Mouse (Mus musculus) brown adipose tissue, adult 24 weeks (tissue): ENCODE data around the gene Gm20388. TPM values are rescaled to one million over a fixed set of nuclear protein-coding genes. Genes with fewer than 3 reads are reported as not detected.

ENCODE experiments used
- H3K27ac ChIP-seq: fragments of 200-500 bp; replicated peaks from 2 replicates; pipeline ENCODE4 v1.5.1; 2012; ENCODE audit warnings: low read depth, mild to moderate bottlenecking, low read length
- H3K4me1 ChIP-seq: fragments of 200-500 bp; 2 replicates; pipeline ENCODE4 v1.6.1; 2012; ENCODE audit warnings: low read length, mixed read lengths; ENCODE audit not compliant: control insufficient read depth, insufficient read depth, insufficient read length
- H3K4me3 ChIP-seq: fragments of 200-500 bp; 2 replicates; pipeline ENCODE4 v1.5.1; 2012; ENCODE audit warnings: low read depth, mild to moderate bottlenecking, low read length, moderate library complexity; ENCODE audit not compliant: insufficient read depth
- polyA plus RNA-seq: library from polyadenylated mRNA; stranded (reverse); fragments of >200 nt; gene quantifications from 2 replicates; pipeline ENCODE4 v1.2.4, GENCODE M21; 2012; ENCODE audit not compliant: missing spikeins, insufficient read depth, insufficient read length

Gene Gm20388
- polyA plus RNA-seq, 1 experiment: 44.7 TPM

DNA sequence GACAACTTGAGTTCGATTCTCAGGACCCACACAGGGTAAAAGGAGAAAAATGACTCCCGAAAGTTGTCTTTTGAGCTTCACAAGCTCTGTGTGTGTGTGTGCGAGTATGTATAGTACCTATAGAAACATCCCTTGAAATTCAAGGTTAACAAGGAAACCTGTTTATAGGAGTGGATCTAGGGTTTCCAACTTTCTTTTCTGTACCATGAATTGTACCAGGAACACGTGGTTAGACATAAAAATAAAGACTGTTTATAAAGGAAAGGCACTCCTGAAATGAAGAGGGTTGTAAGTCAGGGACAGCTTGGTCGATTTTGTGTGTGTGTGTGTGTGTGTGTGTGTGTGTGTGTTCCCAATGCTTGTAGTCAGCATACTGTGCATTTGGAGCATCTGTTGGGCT lies 1198.0 kb downstream of the Gm20388 start:
- peak overlapping the region; percentile 33; the same call in 1 of the 2 replicates for H3K27ac ChIP-seq
- peak overlapping the region; percentile 92 for H3K4me3 ChIP-seq
- H3K4me1 ChIP-seq: no peaks in the 10 kb centered on the region

DNA sequence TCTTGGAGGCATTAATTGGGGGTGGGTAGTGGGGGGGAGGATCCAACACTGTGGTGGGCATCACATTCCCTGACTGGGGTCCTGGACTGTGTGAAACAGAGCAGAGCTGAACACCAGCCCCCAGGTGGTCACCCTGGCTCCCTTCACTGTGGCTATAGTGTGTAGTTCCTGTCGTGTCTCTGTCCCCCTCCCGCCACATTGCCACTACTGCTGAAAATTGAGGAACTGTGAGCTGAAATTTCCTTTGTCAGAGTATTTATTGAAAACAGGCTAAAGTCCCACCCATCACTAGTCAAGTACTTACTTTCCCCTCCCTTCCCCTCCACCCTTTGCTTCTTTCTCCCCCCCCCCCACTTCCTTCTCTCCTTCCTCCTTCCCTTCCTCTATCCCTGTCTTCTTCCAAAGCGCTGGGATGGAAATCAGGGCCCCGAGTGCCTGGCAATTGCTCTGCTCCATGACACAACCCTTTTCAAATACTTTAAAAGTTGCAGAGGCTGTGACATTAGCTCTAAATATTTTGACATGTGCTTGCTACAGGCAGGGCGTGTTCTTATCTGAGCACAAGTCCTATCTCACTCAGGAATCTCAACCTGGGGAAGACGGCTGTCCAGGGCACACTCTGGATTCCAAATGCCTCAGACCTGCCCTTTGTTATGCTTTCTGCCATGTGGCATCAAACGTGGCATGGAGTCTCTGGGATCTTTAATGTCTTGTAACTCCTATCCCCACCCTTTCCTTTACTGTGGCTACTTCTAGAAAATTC lies 1200.7 kb downstream of the Gm20388 start:
- Histone ChIP-seq H3K27ac (no peak overlapping the region), H3K4me1 (no peaks in the 10 kb centered on the region), H3K4me3 (no peak overlapping the region)

DNA sequence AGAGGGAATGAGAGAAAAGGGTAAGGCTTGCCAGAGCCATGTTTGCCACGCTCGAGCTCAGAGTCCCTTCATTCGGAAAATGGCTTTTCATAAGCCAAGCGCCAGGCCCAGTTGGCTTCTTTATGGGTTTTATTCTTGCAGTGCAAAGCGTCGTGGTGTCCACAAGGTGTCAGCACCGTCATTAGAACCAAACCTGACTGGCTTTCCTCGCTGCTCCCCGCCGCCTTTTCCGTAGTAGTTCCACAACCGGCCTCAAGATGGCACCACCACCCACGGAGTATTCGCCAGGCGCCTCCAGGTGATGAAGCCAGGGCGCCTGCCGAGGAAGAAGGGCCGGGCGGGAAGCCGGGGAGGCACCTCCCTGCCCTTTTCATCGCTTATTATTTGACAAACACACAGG lies 1202.6 kb downstream of the Gm20388 start:
- no peak overlapping the region for H3K27ac ChIP-seq
- H3K4me1 ChIP-seq: no peaks in the 10 kb centered on the region
- no peak overlapping the region for H3K4me3 ChIP-seq

DNA sequence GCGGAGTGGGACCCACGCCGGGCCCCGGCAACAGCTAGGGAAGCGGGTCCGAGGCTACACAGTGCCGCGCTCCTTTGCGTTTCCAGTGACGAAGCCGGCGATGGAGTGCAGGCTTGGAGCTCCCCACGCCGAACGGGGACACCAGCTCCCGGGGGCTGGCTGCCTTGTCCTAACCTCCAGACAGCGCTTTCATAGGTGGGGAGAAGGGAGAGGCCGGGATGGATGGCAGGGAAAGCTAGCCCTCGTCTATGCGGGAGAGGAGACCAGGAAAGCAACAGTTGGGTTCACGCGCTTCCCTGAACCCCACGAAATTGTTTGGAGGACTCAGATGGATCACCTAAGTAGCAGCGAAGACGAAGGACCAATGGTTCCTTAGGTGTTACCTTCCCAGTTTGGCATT lies 1204.5 kb downstream of the Gm20388 start:
- no peak overlapping the region for H3K4me3 ChIP-seq
- H3K27ac ChIP-seq: no peak overlapping the region
- H3K4me1 ChIP-seq: no peaks in the 10 kb centered on the region

DNA sequence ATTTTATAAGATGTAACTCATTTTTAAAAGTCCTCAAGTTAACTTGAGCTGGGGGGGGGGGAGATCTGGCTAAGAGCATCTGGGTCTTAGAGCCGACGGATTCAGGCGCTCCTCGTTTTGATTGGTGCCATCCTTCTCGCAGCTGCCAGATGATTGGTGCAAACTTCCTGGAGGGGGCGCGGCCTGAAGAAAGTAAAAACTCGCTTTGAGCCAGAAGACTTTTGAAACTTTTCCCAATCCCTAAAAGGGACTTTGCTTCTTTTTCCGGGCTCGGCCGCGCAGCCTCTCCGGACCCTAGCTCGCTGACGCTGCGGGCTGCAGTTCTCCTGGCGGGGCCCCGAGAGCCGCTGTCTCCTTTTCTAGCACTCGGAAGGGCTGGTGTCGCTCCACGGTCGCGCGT lies 1205.3 kb downstream of the Gm20388 start, which contains the start of gene Foxc2:
TSS of gene Foxc2 (plus strand) at position 224 of the 400 bp plus-strand sequence.
- Histone ChIP-seq H3K27ac (no peak within 1 kb of the TSS), H3K4me1 (no peaks in the 10 kb centered on the region), H3K4me3 (peak within 1 kb of the TSS; percentile 75)

DNA sequence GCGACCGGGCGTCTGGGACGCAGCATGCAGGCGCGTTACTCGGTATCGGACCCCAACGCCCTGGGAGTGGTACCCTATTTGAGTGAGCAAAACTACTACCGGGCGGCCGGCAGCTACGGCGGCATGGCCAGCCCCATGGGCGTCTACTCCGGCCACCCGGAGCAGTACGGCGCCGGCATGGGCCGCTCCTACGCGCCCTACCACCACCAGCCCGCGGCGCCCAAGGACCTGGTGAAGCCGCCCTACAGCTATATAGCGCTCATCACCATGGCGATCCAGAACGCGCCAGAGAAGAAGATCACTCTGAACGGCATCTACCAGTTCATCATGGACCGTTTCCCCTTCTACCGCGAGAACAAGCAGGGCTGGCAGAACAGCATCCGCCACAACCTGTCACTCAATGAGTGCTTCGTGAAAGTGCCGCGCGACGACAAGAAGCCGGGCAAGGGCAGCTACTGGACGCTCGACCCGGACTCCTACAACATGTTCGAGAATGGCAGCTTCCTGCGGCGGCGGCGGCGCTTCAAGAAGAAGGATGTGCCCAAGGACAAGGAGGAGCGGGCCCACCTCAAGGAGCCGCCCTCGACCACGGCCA lies 1206.0 kb downstream of the Gm20388 start:
- H3K27ac ChIP-seq: no peak overlapping the region
- H3K4me3 ChIP-seq: peak overlapping the region; percentile 75
- H3K4me1 ChIP-seq: no peaks in the 10 kb centered on the region

DNA sequence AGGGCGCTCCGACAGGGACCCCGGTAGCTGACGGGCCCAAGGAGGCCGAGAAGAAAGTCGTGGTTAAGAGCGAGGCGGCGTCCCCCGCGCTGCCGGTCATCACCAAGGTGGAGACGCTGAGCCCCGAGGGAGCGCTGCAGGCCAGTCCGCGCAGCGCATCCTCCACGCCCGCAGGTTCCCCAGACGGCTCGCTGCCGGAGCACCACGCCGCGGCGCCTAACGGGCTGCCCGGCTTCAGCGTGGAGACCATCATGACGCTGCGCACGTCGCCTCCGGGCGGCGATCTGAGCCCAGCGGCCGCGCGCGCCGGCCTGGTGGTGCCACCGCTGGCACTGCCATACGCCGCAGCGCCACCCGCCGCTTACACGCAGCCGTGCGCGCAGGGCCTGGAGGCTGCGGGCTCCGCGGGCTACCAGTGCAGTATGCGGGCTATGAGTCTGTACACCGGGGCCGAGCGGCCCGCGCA lies 1206.6 kb downstream of the Gm20388 start:
- no peak overlapping the region for H3K27ac ChIP-seq
- H3K4me3 ChIP-seq: peak overlapping the region; percentile 75
- no peaks in the 10 kb centered on the region for H3K4me1 ChIP-seq

DNA sequence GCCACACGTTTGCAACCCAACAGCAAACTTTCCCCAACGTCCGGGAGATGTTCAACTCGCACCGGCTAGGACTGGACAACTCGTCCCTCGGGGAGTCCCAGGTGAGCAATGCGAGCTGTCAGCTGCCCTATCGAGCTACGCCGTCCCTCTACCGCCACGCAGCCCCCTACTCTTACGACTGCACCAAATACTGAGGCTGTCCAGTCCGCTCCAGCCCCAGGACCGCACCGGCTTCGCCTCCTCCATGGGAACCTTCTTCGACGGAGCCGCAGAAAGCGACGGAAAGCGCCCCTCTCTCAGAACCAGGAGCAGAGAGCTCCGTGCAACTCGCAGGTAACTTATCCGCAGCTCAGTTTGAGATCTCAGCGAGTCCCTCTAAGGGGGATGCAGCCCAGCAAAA lies 1207.3 kb downstream of the Gm20388 start:
- H3K27ac ChIP-seq: no peak overlapping the region
- no peak overlapping the region for H3K4me3 ChIP-seq
- H3K4me1 ChIP-seq: no peaks in the 10 kb centered on the region

DNA sequence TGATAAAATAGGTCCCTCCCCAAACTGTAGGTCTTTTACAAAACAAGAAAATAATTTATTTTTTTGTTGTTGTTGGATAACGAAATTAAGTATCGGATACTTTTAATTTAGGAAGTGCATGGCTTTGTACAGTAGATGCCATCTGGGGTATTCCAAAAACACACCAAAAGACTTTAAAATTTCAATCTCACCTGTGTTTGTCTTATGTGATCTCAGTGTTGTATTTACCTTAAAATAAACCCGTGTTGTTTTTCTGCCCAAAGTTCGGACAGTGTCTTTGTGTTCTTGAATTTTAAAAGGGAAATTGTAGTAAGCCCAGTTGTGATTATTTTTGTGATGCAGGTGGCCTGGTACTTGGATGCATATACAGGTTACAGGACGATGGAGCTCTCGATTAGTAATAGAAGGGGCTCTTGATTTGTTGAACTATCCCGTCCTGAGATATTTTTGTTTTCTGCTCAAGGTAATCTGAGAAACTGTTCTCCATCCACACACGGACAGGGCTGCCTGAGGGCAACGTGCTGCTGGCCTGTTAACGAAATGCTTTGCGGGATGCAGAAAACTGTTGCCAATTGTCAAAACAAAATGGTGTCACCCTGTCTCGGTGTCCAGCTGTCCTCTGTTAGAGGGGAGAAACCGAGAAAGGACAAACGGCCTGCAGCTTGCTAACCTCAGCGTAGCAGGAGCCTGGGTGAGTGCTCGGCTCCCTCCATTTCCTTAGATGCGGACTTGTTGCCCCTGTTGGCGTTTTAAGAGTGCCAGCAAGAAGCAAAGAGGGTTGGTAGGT lies 1208.2 kb downstream of the Gm20388 start:
- H3K4me3 ChIP-seq: no peak overlapping the region
- H3K27ac ChIP-seq: no peak overlapping the region

DNA sequence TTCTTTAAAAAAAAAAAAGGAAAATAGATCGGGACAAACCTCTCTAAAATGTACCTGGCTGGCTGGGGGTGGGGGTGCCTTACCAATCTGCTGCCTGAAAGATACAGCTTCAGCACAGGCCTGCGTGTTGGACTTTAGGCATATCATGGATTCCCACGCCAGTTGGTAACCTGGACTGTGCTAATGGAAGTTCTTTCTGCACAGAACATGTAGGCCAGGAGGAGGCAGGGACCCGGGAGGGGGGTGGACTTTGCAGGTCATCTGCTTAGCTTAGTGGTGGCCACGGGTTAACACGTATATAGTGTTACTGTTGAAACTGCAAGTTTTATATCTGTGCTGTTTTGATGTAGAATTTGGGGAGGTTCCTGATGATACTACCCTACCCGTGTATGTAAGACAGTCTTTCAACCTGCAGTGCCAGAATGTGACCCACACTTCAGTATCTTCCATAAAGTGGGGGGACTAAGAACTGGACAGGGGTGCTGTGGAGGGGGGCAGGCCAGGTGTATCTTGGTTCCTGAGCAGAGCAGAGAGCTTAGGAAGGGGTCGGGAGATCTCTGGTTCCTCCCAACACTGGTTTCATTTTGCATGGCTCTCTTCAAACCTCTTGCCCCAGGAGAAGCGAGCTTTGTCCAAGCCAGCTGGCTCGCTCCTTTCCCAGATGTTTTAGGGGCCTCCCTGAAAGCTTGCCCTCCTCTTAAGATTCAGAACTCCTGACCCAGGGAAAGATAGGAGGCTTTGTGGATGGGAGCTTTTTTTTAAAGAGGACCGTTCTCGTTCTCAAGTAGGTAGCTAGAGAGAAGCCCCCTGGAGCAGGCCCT lies 1209.2 kb downstream of the Gm20388 start:
- Histone ChIP-seq H3K27ac (no peak overlapping the region), H3K4me3 (no peak overlapping the region), H3K4me1 (no peaks in the 10 kb centered on the region)

More for the DNA sequence above, 1208.2 kb downstream of the Gm20388 start:
- no peaks in the 10 kb centered on the region for H3K4me1 ChIP-seq

DNA sequence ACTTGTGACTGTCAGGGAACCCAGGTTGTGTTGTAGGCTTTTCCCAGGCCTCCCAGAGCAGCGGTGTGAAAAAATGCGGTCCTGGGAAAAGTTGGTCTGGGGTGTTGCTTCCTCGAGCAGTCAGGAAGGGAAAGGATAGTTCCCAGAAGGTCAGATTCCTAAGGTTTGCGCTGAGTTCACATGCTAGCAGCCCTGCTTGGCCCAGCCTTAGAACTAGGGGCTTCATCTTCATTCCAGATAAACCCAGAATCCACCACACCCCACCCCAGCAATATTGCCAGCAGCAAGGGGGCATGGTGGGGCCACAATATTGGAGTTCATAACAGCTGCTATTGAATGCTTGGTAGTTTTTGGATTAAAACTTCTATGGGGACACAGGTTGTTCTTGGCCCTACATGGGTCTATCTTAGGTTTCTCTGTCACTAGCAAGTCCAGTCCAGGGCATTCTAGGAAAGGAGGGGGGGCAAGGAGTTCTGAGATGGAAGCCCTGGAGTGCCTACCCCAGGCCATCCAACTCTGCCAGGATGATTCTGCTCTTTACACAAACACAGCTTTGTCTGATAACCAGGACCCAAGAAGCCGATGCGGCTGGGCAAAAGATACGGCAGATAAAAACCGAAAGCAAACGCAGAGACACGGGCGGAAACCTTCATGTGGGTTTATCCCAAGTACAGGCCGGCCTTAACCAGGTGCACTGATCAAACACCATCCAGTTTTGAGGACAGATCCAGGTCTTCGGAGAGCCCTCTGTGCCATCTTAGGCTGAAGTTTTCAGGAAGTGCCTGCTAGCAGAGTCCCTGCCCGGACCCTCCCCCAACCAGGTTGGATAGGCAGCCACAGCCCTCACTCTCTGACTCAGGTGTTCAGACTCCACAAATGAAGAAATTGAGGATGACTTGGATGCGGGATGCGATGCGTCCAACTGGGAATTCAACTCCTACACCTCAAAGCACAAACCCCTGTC lies 1210.1 kb downstream of the Gm20388 start:
- H3K4me1 ChIP-seq: 0 out of 2 replicates have a peak, but pooled peaks cover 4% of the 10 kb centered on the region
- no peak overlapping the region for H3K4me3 ChIP-seq
- H3K27ac ChIP-seq: no peak overlapping the region

DNA sequence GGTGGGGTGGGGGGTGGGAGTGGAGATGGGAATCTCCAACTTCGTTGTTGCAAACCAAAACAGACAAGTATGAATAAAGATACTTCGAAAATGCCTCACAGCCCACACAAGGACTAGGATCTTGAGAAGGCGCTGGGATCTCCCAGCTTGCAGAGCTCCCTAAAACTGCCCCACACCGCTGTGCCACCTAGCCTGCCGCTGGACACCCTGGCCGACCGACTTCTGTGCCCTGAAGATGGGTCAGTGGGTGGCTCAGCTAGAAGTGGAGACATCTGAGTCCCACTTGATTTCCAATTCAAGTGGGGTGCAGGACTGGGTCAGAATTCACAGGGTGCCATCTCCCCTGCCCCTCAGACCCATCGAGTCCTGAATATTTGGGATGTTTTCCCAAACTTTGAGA lies 1211.1 kb downstream of the Gm20388 start:
- H3K27ac ChIP-seq: no peak overlapping the region
- H3K4me1 ChIP-seq: 0 out of 2 replicates have a peak, but pooled peaks cover 4% of the 10 kb centered on the region
- H3K4me3 ChIP-seq: no peak overlapping the region

DNA sequence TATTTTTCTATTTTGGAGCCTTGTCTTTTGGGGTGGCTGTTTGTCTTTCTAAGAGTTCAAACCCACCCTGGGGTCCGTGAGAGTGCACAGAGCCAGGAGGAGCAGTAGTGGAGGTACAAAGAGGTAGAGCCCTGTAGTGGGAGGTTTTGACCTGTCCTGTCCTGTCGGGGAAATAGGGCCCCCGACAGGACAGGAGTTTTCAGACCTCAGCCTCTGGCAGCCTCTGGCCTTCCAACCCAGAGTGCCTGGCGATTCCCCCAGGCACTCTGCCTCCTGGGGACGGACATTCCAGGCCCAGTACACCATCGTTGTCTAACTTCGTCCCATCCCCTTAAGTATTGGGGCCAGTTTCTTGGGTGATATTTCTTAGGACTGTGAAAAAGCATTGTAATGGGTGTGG lies 1211.7 kb downstream of the Gm20388 start:
- Histone ChIP-seq H3K4me3 (no peak overlapping the region), H3K4me1 (0 out of 2 replicates have a peak, but pooled peaks cover 4% of the 10 kb centered on the region), H3K27ac (no peak overlapping the region)

DNA sequence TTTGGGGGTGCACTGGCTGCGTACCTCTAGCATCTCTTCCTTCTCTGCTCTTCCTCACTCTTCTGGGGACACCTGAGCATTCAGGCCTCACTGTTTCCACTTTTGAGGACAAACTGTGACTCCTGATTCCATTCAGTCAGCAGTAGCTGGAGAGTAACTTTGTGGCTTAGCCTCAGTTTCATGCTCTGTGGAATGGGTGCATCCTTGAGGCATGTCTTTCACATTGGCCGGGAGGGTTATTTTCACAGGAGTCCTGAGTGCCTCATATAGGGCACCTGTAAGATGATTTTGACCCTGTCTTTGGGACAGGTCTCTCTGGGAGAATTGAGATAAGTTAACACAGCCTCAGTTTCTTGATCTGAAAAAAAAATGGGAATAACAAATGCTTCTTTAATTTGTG lies 1212.5 kb downstream of the Gm20388 start:
- peaks cover 4% of the 10 kb centered on the region; the same call in 1 of the 2 replicates for H3K4me1 ChIP-seq
- H3K4me3 ChIP-seq: no peak overlapping the region
- no peak overlapping the region for H3K27ac ChIP-seq
